Mouse (Mus musculus) urinary bladder, adult 18-20 months (tissue): Measurements from ENCODE around the gene Ang6.
A peak's percentile ranks its signal among the peaks of the same experiment; 100 is the strongest.
"Not testable (repeated sequence)": the region's sequence is repeated elsewhere in the genome, so short reads cannot be mapped to it uniquely, and the experiment has no call there.

Experiments used
- DNase-seq, 2 experiments: peaks; one replicate each; pipeline ENCODE4 v3.0.0; 2022; ENCODE audit warnings: low spot score in 2 of 2, mixed read lengths in 2 of 2

The Ang6 gene

GRCm38 (mm10) chr14:44002169-44002568 is at the start of gene Ang6:
Gene Ang6 (minus strand): TSS chr14:44002269.
- DNase-seq = no peak

- DNase-seq = not testable (repeated sequence)
Observed at GRCm38 (mm10) chr14:44046567-44046966, 44.5 kb upstream of the Ang6 start.

GRCm38 (mm10) chr14:44031828-44032227 is 29.8 kb upstream of the Ang6 start:
- DNase-seq = not testable (repeated sequence)

- DNase-seq = not testable (repeated sequence)
Observed at GRCm38 (mm10) chr14:44009686-44010085, 7.6 kb upstream of the Ang6 start.

- DNase-seq = not testable (repeated sequence)
Observed at GRCm38 (mm10) chr14:44008021-44008420, 6.0 kb upstream of the Ang6 start.

GRCm38 (mm10) chr14:44001600-44001999 is 469 bp downstream of the Ang6 start:
- no peak for DNase-seq

- not testable (repeated sequence) for DNase-seq
Observed at GRCm38 (mm10) chr14:43998455-43999000, 3.5 kb downstream of the Ang6 start.

GRCm38 (mm10) chr14:43987404-43987803 is 14.7 kb downstream of the Ang6 start:
- DNase-seq = peak; percentile 35 to 57

GRCm38 (mm10) chr14:43986147-43986546 is 15.9 kb downstream of the Ang6 start:
- no peak for DNase-seq

GRCm38 (mm10) chr14:43983897-43984296 is 18.2 kb downstream of the Ang6 start:
- DNase-seq = peak; percentile 15 to 30

GRCm38 (mm10) chr14:43983454-43983853 is 18.6 kb downstream of the Ang6 start:
- DNase-seq = no peak

GRCm38 (mm10) chr14:43956769-43957168 is 45.3 kb downstream of the Ang6 start, which contains the start of gene Ang5:
Gene Ang5 (plus strand): TSS chr14:43957069.
- DNase-seq = not testable (repeated sequence)

GRCm38 (mm10) chr14:43955074-43955473 is 47.0 kb downstream of the Ang6 start:
- not testable (repeated sequence) for DNase-seq

GRCm38 (mm10) chr14:43953382-43953781 is 48.7 kb downstream of the Ang6 start:
- not testable (repeated sequence) for DNase-seq
